Mouse (Mus musculus) lung, embryonic 14.5 days (tissue): ENCODE results near the gene Jpt2. TPM values are rescaled to one million over a fixed set of nuclear protein-coding genes. Genes with fewer than 3 reads are reported as not detected.

ENCODE experiments used
- ATAC-seq: fragments of 200-750 bp; cut with Nextera tagmentation; 2 replicates; pipeline ENCODE4 v1.8.0; 2017; ENCODE audit warnings: mild to moderate bottlenecking, moderate TSS enrichment, moderate library complexity; ENCODE audit not compliant: insufficient read depth
- DNase-seq: peaks from one replicate; pipeline ENCODE4 v3.0.0-alpha.2; 2015
- H3K27ac ChIP-seq: fragments of 300-500 bp; sonication (generic); 2 replicates; pipeline ENCODE4 v1.5.1; 2014; ENCODE audit warnings: low read depth, mild to moderate bottlenecking, moderate library complexity
- H3K27me3 ChIP-seq: fragments of 300-500 bp; sonication (generic); 2 replicates; pipeline ENCODE4 v1.6.1; 2014; ENCODE audit warnings: low read length, control low read depth; ENCODE audit not compliant: insufficient read depth
- H3K36me3 ChIP-seq: fragments of 300-500 bp; sonication (generic); 2 replicates; pipeline ENCODE4 v1.6.1; 2014; ENCODE audit warnings: control low read depth; ENCODE audit not compliant: insufficient read depth
- H3K4me1 ChIP-seq: fragments of 300-500 bp; sonication (generic); 2 replicates; pipeline ENCODE4 v1.6.1; 2014; ENCODE audit warnings: antibody characterized with exemption, control low read depth; ENCODE audit not compliant: insufficient read depth
- H3K4me2 ChIP-seq: fragments of 300-500 bp; sonication (generic); 2 replicates; pipeline ENCODE4 v1.6.1; 2014; ENCODE audit warnings: mild to moderate bottlenecking
- H3K4me3 ChIP-seq: fragments of 300-500 bp; sonication (generic); 2 replicates; pipeline ENCODE4 v1.5.1; 2014; ENCODE audit warnings: low read depth, low read length
- H3K9ac ChIP-seq: fragments of 300-500 bp; sonication (generic); 2 replicates; pipeline ENCODE4 v1.6.1; 2014
- H3K9me3 ChIP-seq: fragments of 300-500 bp; sonication (generic); 2 replicates; pipeline ENCODE4 v1.6.1; 2016; ENCODE audit warnings: low read depth, low read length, control low read depth
- CTCF ChIP-seq: IDR thresholded peaks from 2 replicates; pipeline ENCODE4 v1.5.1; 2016; ENCODE audit warnings: antibody characterized with exemption, low read depth
- WGBS: fragments of 180-500 bp; shearing (Covaris S2); extraction: QIAGEN DNeasy Blood & Tissue Kit; methylation state at CpG from one replicate; pipeline ENCODE4 v1.1.7; 2014; 5-methylcytosine and 5-hydroxymethylcytosine counted together
- polyA plus RNA-seq: library from polyadenylated mRNA; unstranded; fragments of >200 nt; fragmentation: Nextera tagmentation; extraction: Ambion mirVana; gene quantifications from 2 replicates; pipeline ENCODE4 v1.2.1, GENCODE M21; 2014

The Jpt2 gene
- polyA plus RNA-seq, 1 experiment from 2014 or later, result 142 TPM

GRCm38 (mm10) chr17:24898041-24898854 lies 62.2 kb downstream of the Jpt2 start:
- H3K4me3 ChIP-seq, result peak overlapping the region; percentile 90; the same call in 1 of the 2 replicates
- H3K4me1 ChIP-seq, result peaks cover 4% of the 10 kb centered on the region
- ATAC-seq (no peak), DNase-seq (no peak)
- H3K4me2 ChIP-seq, result no peak overlapping the region
- H3K9me3 ChIP-seq, result no peaks in the 10 kb centered on the region
- H3K27ac ChIP-seq, result no peak overlapping the region
- H3K9ac ChIP-seq, result no peak overlapping the region
- peaks cover 70% of the 10 kb centered on the region for H3K36me3 ChIP-seq
- TF ChIP-seq CTCF, result no peak
- WGBS, result 71% methylated on average over 4 of the region's 4 CpGs
- no peaks in the 10 kb centered on the region for H3K27me3 ChIP-seq

GRCm38 (mm10) chr17:24897600-24897999 lies 62.9 kb downstream of the Jpt2 start:
- Histone ChIP-seq H3K4me1 (peaks cover 4% of the 10 kb centered on the region), H3K27me3 (no peaks in the 10 kb centered on the region), H3K9ac (peak overlapping the region; percentile 82; the same call in 1 of the 2 replicates), H3K4me2 (peak overlapping the region; percentile 96), H3K36me3 (peaks cover 70% of the 10 kb centered on the region), H3K27ac (no peak overlapping the region), H3K9me3 (no peaks in the 10 kb centered on the region), H3K4me3 (peak overlapping the region; percentile 90)
- ATAC-seq (no peak), DNase-seq (no peak)
- no peak for TF ChIP-seq CTCF
- 58% methylated on average over 4 of the region's 4 CpGs for WGBS

- H3K4me3 ChIP-seq, result peak overlapping the region; percentile 90
- no peaks in the 10 kb centered on the region for H3K27me3 ChIP-seq
- ATAC-seq (no peak), DNase-seq (no peak)
- H3K27ac ChIP-seq, result peak overlapping the region; percentile 58; the same call in 1 of the 2 replicates
- no peaks in the 10 kb centered on the region for H3K9me3 ChIP-seq
- H3K9ac ChIP-seq, result peak overlapping the region; percentile 82
- WGBS, result 26% methylated on average over 11 of the region's 11 CpGs
- no peak for TF ChIP-seq CTCF
- H3K36me3 ChIP-seq, result peaks cover 70% of the 10 kb centered on the region
- H3K4me1 ChIP-seq, result peaks cover 4% of the 10 kb centered on the region
- peak overlapping the region; percentile 96 for H3K4me2 ChIP-seq
Measured at GRCm38 (mm10) chr17:24896993-24897269, 63.6 kb downstream of the Jpt2 start.

GRCm38 (mm10) chr17:24896241-24896992 lies 64.1 kb downstream of the Jpt2 start, which contains the start of gene Nme3:
Nme3 (plus strand) TSS chr17:24896500.
- peak within 1 kb of the TSS; percentile 82 for H3K9ac ChIP-seq
- H3K9me3 ChIP-seq, result no peaks in the 10 kb centered on the region
- peak; percentile 36 for TF ChIP-seq CTCF
- WGBS, result 1% methylated on average over 50 of the region's 50 CpGs
- H3K27ac ChIP-seq, result peak within 1 kb of the TSS; percentile 82
- peak within 1 kb of the TSS; percentile 96 for H3K4me2 ChIP-seq
- peaks cover 70% of the 10 kb centered on the region for H3K36me3 ChIP-seq
- peak; percentile 82 for ATAC-seq
- DNase-seq, result peak; percentile 83
- no peaks in the 10 kb centered on the region for H3K27me3 ChIP-seq
- peaks cover 4% of the 10 kb centered on the region for H3K4me1 ChIP-seq
- peak within 1 kb of the TSS; percentile 90 for H3K4me3 ChIP-seq

GRCm38 (mm10) chr17:24895571-24896240 lies 64.8 kb downstream of the Jpt2 start:
- ATAC-seq (no peak; the same call in 1 of the 2 replicates), DNase-seq (no peak)
- H3K27ac ChIP-seq, result peak overlapping the region; percentile 82
- no peak for TF ChIP-seq CTCF
- peak overlapping the region; percentile 82 for H3K9ac ChIP-seq
- H3K4me3 ChIP-seq, result peak overlapping the region; percentile 90
- H3K36me3 ChIP-seq, result peaks cover 70% of the 10 kb centered on the region
- H3K9me3 ChIP-seq, result no peaks in the 10 kb centered on the region
- peak overlapping the region; percentile 96 for H3K4me2 ChIP-seq
- 9% methylated on average over 23 of the region's 23 CpGs for WGBS
- H3K27me3 ChIP-seq, result no peaks in the 10 kb centered on the region
- H3K4me1 ChIP-seq, result peaks cover 4% of the 10 kb centered on the region

- Histone ChIP-seq H3K4me3 (peak within 1 kb of the TSS; percentile 90), H3K27ac (peak within 1 kb of the TSS; percentile 82), H3K4me2 (peak within 1 kb of the TSS; percentile 96), H3K9ac (peak within 1 kb of the TSS; percentile 82), H3K9me3 (no peaks in the 10 kb centered on the region), H3K36me3 (peaks cover 70% of the 10 kb centered on the region), H3K27me3 (no peaks in the 10 kb centered on the region), H3K4me1 (peaks cover 4% of the 10 kb centered on the region)
- WGBS, result under 1% methylated on average over 62 of the region's 62 CpGs
- no peak for TF ChIP-seq CTCF
- peak; percentile 93 for DNase-seq
- peak; percentile 54 for ATAC-seq
Measured at GRCm38 (mm10) chr17:24894995-24895547, 65.4 kb downstream of the Jpt2 start, which contains the start of the genes Eme2 and Mrps34. Eme2 (minus strand) TSS chr17:24895087. Mrps34 (plus strand) TSS chr17:24895116.
